Mouse (Mus musculus): ENCODE measurements at regions not wholly inside any gene's neighbourhood (a gene's known extent, or its start where the extent isn't known, plus 50 kb on each side); places are given as distances from the start of the nearest gene placed in this dataset.
"Not testable (repeated sequence)": the region's sequence is repeated elsewhere in the genome, so short reads cannot be mapped to it uniquely, and the experiment has no call there.

DNA sequence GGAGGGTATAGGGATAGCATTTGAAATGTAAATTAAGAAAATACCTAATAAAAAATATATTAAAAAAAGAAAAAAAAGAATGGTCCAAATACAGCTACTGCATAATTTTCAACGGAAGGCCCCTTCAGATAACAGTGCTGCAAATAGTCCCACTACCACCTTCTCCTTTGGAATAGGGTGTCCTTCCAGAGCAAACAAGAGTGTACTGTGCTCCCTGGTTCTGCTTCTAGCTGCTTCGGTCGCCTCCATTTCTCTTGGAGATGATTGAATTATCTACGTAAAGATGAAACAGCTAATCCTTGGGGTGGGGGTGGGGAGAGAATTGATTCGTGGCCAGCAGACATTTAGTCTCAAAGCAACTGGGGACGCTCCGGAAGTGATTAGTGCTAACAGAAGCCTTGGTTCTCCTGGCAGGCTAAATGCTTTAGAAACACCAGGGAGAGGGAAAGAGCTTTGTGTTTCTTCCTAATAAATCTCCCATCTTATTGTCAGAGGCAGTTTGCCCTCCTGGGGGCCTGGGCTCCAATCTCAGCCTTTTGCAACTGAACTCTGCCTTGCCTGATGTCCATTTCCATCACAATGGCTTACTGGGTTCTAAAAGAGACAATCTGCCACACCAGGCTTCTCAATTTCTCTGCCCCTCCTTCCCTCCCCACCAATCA is 184.5 kb upstream of the Tbl1xr1 start:
- DNase-seq, result no peak

DNA sequence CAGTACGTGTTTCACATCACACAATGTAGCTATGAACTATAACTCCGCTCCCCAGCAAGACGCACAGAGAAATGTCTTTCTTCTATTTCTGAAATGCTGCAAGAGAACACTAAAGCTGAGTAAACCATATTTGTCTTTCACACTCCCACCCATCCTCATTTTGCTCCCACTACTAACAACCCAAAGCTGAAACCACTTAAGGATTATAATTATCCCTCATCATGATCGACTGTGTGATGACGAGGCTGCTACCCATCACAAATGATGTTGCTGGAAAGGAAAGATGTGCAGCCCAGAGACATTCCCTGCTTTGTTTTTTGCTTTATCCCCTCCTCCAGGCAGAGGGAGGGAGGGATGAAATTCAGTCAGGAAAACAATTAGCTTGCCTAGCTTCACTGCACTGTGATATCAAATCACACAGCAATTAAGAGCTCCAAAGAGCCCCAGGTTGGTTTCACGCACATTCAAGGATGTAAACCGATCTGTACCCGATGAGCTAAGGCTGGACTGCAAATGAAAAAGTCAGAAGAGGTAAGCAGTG is 183.5 kb upstream of the Tbl1xr1 start:
- no peak for DNase-seq

- no peak for DNase-seq
These were observed 180.9 kb upstream of the Tbl1xr1 start for GRCm38 (mm10) chr3:21895551-21895950.

DNA sequence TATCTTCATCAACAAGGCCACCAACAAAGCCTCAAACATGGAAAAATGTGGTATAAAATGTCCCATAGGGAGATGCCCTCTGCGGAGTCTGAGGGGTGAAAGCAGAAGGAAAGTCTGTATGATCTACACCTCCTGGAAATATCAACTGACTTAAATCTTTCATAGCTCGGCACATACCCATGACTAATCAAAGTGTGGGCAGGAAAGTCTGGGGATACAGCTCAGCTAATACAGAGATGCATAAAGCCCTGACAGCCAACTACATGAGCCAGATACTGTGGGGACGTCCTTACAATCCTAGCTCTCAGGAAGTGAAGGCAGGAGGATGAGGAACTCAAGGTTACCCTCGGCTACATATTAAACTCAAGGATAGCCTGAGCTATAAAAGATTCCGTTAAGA is 178.2 kb upstream of the Tbl1xr1 start:
- no peak for DNase-seq

DNA sequence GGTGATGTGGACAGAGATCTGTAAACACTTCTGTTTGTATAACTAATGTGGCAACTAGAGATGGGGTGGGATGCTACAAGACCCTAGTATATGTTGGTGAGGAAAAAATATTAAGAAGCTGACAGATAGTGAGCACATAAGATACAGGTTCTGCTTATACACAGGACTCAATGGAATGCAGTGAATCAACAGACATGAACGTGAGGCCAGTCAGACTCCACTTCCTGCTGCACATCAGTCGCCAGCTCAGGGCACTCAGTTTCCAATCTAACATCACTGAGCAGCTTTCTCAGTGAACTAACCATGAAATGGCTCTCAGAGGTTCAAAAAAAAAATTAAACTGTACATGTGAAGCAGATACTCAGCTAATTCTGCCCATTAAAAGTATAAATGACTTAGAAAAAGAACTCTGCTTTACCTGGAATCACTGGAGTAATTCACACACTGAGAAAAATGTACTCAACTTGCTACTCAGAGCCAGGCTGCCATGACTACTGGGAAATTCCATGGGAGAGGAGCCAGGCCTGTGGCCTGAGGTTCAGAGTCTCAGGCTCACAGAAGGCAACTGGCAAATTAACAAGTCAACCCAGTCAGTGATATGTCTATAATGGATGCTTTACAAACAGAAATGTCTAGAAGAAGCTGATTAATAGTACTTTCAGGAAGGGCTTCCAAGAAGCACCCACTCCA is 170.9 kb upstream of the Tbl1xr1 start:
- no peak for DNase-seq

GRCm38 (mm10) chr3:21908828-21909227 is 167.6 kb upstream of the Tbl1xr1 start:
- DNase-seq, result no peak

DNA sequence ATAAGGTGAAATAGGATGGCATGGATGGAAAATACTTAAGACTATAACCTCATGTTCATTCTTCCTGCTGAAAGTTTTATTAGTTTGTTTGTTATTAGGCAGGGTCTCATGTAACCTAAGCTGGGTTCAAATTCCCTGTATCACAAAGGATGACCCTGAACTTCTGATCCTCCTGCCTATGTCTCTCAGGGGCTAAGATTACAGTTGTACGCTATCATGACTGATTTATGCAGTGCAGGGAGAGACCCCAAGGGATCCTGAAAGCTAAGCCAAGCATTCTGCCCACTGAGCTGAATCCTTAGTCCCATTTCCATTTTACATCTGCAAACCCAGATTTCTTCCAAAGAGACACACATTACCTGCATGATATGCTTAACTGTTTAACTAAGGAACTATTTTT is 166.4 kb upstream of the Tbl1xr1 start:
- DNase-seq, result no peak

DNA sequence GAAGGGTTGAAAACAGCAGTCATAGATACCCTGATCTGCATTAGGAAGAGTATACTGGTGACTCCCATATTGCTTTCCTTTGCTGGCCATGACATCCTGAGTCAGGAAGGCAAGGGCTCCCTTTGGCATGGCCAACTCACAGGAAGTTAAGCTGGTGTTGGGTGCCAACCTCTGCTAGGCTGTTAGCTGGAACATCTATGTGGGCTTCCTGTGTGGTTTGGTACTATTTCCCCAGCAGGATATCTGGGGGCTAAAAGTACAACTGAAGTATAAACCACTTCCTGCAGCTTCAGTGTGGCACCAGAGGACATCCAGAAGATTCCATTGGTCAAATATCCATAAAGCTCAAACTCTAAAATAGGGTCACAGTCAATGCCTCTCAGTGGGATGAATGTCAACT is 165.4 kb upstream of the Tbl1xr1 start:
- peak; percentile 22 to 52 for DNase-seq

DNA sequence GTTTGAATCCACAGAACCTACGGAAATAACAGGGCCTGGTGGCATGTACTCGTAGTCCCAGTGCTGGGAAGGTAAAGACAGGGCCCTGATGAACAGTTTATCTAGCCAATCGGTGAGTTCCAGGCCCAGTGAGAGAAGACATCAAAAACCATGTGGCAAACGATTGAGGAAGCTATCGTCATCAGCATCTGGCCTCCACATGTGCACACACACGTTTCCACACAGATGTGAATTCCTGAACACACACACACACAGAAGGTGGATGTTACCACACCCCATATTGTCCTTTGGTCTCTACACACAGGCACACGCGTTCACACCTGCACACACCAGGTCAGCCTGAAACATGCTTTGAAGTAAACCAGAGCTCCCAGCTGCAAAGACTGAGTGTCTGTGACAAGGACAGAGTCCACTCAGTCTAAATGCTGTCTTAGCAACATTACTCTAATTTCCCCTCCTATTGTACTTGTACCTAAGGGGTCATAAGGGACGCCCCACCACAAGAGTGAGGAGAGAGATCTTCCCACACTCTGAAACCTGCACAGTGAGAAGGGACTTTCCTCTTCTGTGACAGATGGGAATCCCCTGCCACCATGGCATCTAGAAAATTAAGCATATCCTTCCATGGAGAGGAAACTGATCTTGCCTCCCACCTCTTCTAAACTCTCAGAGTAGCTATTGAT is 159.1 kb upstream of the Tbl1xr1 start:
- no peak for DNase-seq

DNA sequence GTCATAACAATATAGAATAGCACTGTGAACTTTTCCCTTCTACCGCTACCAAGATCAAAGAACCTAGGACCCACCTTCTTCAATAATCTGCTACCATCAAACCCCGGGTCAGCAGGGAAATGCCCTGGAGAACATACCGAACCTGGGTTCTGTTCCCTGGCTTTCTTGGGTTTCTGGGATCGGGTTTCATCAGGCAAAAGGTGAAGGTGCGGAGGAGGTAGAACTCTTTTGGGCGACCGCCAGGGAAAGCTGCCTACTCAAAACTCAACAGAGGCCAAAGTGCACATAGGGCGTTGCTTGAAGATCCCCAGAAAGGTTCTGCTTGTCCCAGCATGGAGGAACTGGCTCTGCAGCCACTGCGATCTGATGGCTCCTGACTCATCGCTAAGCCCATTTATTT is 158.0 kb upstream of the Tbl1xr1 start:
- DNase-seq, result no peak

GRCm38 (mm10) chr3:21919931-21920330 is 156.5 kb upstream of the Tbl1xr1 start:
- DNase-seq, result no peak

DNA sequence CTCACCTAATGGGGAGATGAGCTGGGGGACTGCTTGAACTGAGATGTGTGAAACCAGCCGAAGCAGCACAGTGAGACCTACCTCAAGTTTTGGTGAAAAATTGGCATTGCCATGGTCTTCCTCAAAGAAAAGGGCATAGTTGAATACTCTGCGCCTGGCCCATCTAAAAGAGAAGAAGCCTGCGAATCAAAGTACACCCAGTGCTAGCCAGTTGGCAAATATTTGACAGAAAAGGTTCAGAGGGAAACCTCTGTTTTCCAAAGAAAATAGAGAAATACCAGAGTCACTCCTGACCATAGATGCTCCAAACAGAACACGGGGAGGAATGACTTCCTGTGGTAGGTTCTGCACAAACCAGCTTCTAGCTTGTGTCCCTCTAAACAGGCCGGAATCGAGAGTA is 144.5 kb upstream of the Tbl1xr1 start:
- no peak for DNase-seq

GRCm38 (mm10) chr3:21932696-21933095 is 143.8 kb upstream of the Tbl1xr1 start:
- not testable (repeated sequence) for DNase-seq

GRCm38 (mm10) chr3:21934731-21935271 is 141.7 kb upstream of the Tbl1xr1 start:
- DNase-seq, result no peak

GRCm38 (mm10) chr3:21935571-21936261 is 140.7 kb upstream of the Tbl1xr1 start:
- peak; percentile 78 to 80 for DNase-seq

GRCm38 (mm10) chr3:21936262-21936603 is 140.2 kb upstream of the Tbl1xr1 start:
- no peak for DNase-seq

- DNase-seq, result peak; percentile 34 to 53
These were observed 139.8 kb upstream of the Tbl1xr1 start for GRCm38 (mm10) chr3:21936616-21937015.

DNA sequence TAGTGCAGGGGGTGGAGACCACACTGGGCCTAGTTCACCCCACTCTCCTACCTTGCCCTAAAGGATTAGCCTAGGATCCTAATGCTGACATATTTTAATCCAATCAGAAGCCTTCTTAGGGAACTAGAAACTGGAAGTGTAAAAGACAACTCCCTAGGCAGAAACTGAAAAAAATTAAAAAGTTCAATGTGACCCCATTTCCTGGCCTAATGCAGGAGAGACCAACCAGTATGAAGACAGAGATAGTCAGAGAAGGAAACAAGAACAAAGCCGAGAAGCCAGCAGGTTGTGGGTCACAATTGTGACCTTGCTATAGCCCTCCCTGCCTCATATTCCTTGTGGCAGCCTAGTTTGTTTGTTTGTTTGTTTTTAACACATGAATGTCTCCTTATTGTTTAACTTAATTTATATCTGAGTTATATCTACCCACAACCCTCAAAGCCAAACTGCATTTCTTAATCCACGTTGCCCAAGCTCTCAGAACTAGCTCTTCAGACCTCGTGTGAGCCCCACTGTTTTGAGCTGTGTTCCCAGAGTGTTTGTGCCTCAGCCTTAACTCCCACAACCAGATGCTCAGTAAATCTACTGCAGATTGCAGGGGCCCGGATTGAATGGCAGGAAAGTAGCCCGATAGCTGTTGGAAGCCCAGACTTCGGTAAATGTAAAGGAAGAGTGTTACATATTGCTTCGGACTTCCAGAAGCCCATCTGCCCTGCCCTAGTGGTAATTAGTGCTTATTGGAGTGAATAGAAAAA is 139.0 kb upstream of the Tbl1xr1 start:
- no peak for DNase-seq

GRCm38 (mm10) chr3:21938071-21938848 is 138.2 kb upstream of the Tbl1xr1 start:
- no peak for DNase-seq

- DNase-seq, result no peak
These were observed 136.7 kb upstream of the Tbl1xr1 start for GRCm38 (mm10) chr3:21939738-21940137.

- no peak for DNase-seq
These were observed 134.9 kb upstream of the Tbl1xr1 start for GRCm38 (mm10) chr3:21941596-21941995.
